ENCODE assay signal across 8 mouse cellular contexts in the genomic region with DNA sequence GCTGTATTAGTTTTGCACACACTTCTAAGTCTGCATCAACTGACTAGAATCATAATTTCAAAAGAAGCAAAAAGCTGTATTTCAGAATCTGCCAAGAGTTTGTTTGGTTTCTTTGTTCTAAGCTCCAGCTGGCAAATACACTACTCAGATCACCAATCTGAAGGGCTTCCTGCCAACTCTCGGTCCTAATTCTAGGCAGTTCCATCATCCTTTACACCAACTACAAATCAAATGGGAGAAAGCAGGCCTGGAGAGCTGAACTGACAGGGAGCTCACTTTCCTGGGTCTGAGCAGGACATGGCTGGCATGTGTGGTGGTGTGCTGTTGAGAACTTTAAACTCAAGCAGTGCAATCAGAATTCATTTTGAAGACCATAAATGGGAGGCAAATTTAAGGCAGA.
DNase-seq lines count a peak whose midpoint lies in the region; ATAC-seq and TF ChIP-seq lines count a peak whose summit lies in the region.

No protein-coding gene starts in this region.

- intact Hi-C loops in left cerebral cortex, adult 2 months (cut with DNase I): loop anchor here (5.0 kb wide), 1 partner anchor 60 kb away; no protein-coding TSS in a partner anchor

- no peaks in the 10 kb centered on the region for H3K36me3 ChIP-seq in hindbrain, postnatal 0 days (ENCODE audit: insufficient read depth, low read length)

- ATAC-seq in hindbrain, postnatal 0 days: peak; percentile 53; the same call in 1 of the 2 replicates
- ATAC-seq in megakaryocyte, adult 5-6 weeks (ENCODE audit: poor library complexity, severe bottlenecking): no peak

- peak; percentile 58 for DNase-seq in adrenal gland, adult 2 months
- no peak for DNase-seq in adrenal gland, adult 18-20 months (ENCODE audit: low spot score in 2 of 2)
- DNase-seq in ovary, adult 18-20 months (ENCODE audit: low spot score): peak; percentile 11
- no peak for DNase-seq in ovary, postnatal 36 days (ENCODE audit: low spot score)
- DNase-seq in hindbrain, postnatal 0 days (ENCODE audit: low spot score): peak; percentile 76
- DNase-seq in left cerebral cortex, adult 2 months (ENCODE audit: extremely low spot score in 1 of 2, low spot score in 2 of 2): peak in 1 of 2 experiments; percentile 54
- DNase-seq in right cerebral cortex, postnatal 25 days: peak; percentile 29

- no peak overlapping the region for H3K4me2 ChIP-seq in hindbrain, postnatal 0 days (ENCODE audit: low read depth, low read length)

- no peak for TF ChIP-seq CTCF in hindbrain, postnatal 0 days (IDR thresholded peaks at IDR 0.05; ENCODE audit: low read depth)
- no peak for TF ChIP-seq CTCF in left cerebral cortex, adult 2 months (IDR thresholded peaks at IDR 0.05)

- H3K27me3 ChIP-seq in hindbrain, postnatal 0 days (ENCODE audit: insufficient read depth, low read length): no peaks in the 10 kb centered on the region

- WGBS in hindbrain, postnatal 0 days: 23% methylated on average over 1 of the region's 1 CpGs

- H3K4me3 ChIP-seq in hindbrain, postnatal 0 days (ENCODE audit: low read length): no peak overlapping the region
- H3K4me3 ChIP-seq in left cerebral cortex, adult 2 months: no peak overlapping the region

- H3K9me3 ChIP-seq in hindbrain, postnatal 0 days (ENCODE audit: low read length): no peaks in the 10 kb centered on the region

- H3K9ac ChIP-seq in hindbrain, postnatal 0 days (replicated peaks; ENCODE audit: low read length): no peak overlapping the region

- H3K4me1 ChIP-seq in hindbrain, postnatal 0 days (ENCODE audit: insufficient read depth, low read length): peaks cover 7% of the 10 kb centered on the region

- H3K27ac ChIP-seq in hindbrain, postnatal 0 days: peak overlapping the region; percentile 8; the same call in 1 of the 2 replicates
- H3K27ac ChIP-seq in left cerebral cortex, adult 2 months: peak overlapping the region; percentile 73

Comparison
In these comparisons a context has a peak if more than half of its experiments do, and no peak if none do; other contexts are left out.
1. DNase-seq: peak in adrenal gland, adult 2 months (single experiment), ovary, adult 18-20 months (single experiment), hindbrain, postnatal 0 days (single experiment) and right cerebral cortex, postnatal 25 days (single experiment); none in adrenal gland, adult 18-20 months (0 of 2) and ovary, postnatal 36 days (single experiment).